Mouse (Mus musculus) T-helper 1 cell (primary cell): Measurements from ENCODE around the gene Gm3625.
"Not testable (repeated sequence)": the region's sequence is repeated elsewhere in the genome, so short reads cannot be mapped to it uniquely, and the experiment has no call there.

Experiments used
- in situ Hi-C: fragments of 300-600 bp; cut with MboI, MseI; formaldehyde crosslinking; loops from one replicate; pipeline ENCODE4 v1.15.1; 2025; ENCODE audit warnings: high pct_unique_total_duplicates

Gene Gm3625

GRCm38 (mm10) chr12:4555451-4555850 is 37.3 kb downstream of the Gm3625 start:
- in situ Hi-C loops, result no loop called here

GRCm38 (mm10) chr12:4553704-4554103 is 39.0 kb downstream of the Gm3625 start:
- in situ Hi-C loops, result not testable (repeated sequence)

- in situ Hi-C loops, result loop anchor here (5.0 kb wide), 1 partner anchor 621 kb away; no protein-coding TSS in a partner anchor
These were observed 44.4 kb downstream of the Gm3625 start for GRCm38 (mm10) chr12:4548053-4549013.

- in situ Hi-C loops, result loop anchor here (5.0 kb wide), 1 partner anchor 620 kb away; no protein-coding TSS in a partner anchor
These were observed 45.2 kb downstream of the Gm3625 start for GRCm38 (mm10) chr12:4547557-4547956.

GRCm38 (mm10) chr12:4546491-4546890 is 46.2 kb downstream of the Gm3625 start:
- in situ Hi-C loops, result loop anchor here (5.0 kb wide), 1 partner anchor 619 kb away; no protein-coding TSS in a partner anchor

- in situ Hi-C loops, result loop anchor here (5.0 kb wide), 1 partner anchor 618 kb away; no protein-coding TSS in a partner anchor
These were observed 47.3 kb downstream of the Gm3625 start for GRCm38 (mm10) chr12:4545425-4545824.

DNA sequence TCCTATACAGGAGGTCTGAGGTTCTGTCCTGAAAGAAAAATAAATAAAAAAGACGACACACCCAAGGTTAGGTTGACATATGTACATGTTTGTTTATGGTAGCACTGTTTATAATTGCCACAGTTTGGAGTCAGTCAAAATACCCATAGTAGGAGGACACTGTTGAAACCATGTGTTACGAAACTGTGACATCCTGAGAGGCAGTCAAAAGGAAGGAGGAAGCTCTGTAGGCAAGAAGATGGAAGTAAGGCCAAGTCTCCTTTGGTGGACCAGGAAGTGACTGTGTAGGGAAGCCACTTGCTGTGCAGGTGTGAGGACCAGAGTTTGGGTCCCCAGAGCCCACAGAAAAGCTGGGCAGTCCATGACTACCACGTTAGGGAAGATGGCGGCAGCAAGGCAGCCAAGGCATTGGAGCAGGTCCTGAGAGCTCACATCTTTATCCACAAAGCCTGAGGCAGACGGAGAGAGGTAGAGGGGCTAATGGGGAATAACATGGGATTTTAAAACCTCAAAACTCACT is 48.3 kb downstream of the Gm3625 start:
- in situ Hi-C loops, result loop anchor here (5.0 kb wide), 1 partner anchor 597 kb away; no protein-coding TSS in a partner anchor
